Mouse (Mus musculus) inflammation-experienced regulatory T-cells, adult 6 months (primary cell): ENCODE results near the gene Sdhc. TPM values are rescaled to one million over a fixed set of nuclear protein-coding genes. Genes with fewer than 3 reads are reported as not detected.
"Not testable (repeated sequence)": the region's sequence is repeated elsewhere in the genome, so short reads cannot be mapped to it uniquely, and the experiment has no call there.

ENCODE experiments used
- ATAC-seq: one replicate; pipeline ENCODE4 v1.8.0; 2017
- polyA plus RNA-seq, 3 experiments: library from polyadenylated mRNA; unstranded; fragments of 100-300 nt; shearing (Covaris generic); gene quantifications; one replicate each; pipeline ENCODE4 v1.2.1; 2017

Sdhc gene
- polyA plus RNA-seq, 3 experiments from 2014 or later, result 115 to 153 (median 125) TPM

DNA sequence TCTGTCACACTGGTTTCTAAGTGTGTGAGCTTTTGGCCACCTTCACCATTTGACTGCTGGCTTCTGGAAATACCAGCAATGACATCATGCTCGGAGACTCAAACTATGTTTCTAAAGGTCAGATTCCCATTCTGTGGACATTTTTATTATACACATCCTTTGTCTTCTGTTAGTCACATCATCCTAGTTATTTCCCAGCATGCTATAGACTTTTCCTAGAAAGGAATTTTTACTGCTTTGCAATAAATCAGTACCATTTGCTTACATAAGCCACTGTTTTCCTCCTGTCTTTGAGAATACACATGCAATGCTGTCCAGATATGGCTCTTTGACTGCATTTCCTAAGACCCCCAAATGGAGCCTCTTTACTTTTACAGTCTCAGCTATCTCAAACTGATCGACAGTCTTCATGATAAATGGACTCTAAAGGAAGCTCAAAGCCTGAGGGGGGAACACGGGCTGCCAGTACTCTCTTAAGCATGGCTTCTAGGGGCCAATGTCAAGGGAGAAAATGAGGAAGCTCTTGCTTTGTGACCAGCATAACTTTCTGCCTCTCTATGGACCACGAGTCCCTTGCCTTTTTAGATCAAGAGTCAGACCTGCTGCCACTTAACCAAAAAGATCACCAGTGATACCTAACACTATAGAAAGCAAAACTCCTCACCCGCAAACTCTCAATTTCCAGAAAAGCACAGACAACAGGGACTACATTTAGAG, 15.4 kb upstream of the Sdhc start:
- ATAC-seq, result no peak

DNA sequence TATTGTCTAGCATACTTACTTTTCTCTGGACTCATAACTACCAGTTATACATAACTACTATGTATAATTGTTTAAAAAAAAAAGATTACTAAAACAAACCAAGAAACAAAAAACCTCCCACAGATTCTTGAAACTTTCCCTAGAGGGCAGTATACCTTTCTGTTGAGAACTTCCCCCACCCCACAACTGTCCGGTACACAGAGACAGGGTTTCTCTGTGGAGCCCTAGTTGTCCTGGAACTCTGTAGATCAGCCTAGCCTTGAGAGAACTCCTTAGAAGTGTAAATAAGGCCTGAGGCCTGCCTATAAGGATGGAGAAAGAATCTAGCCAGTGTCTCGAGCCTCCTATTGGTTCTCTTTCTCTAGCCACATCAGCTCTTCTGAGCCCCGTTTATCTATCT, 13.9 kb upstream of the Sdhc start:
- no peak for ATAC-seq

DNA sequence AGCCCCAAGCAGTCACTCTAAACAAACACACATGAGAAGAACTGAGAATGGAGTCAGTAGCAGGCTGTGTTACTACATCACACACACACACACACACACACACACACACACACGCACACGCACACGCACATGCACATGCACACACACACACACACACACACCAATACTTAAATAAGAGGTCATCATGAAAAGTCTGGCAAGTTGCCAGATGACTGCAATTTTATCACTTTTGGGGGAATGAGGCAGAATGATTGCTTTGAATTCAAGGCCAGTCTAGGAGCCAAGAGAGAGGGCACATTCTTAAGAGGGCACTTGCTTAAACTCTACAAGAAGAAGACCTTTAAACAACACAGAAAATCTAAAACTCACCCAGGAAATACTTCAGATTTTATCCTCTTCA, 12.1 kb upstream of the Sdhc start:
- ATAC-seq, result no peak

DNA sequence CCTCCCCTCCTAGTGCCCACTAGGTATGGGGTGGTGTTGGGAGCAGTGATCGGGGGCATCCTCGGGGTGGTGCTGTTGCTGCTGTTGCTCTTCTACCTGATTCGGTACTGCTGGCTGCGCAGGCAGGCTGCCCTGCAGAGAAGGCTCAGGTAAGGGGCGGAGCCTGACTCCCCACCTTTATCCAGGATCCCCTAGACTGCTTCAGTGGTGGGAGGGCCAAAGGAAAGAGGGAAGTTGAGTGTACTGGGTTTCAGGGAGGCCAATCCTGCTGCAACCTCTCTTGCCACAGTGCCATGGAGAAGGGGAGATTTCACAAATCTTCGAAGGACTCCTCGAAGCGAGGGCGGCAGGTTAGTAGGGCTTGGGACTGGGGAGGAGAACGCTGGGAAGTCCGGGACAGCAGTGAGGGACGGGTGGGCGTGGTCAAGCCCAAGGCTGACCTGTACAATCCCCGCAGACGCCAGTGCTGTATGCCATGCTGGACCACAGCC, 9.1 kb upstream of the Sdhc start:
- ATAC-seq, result no peak

DNA sequence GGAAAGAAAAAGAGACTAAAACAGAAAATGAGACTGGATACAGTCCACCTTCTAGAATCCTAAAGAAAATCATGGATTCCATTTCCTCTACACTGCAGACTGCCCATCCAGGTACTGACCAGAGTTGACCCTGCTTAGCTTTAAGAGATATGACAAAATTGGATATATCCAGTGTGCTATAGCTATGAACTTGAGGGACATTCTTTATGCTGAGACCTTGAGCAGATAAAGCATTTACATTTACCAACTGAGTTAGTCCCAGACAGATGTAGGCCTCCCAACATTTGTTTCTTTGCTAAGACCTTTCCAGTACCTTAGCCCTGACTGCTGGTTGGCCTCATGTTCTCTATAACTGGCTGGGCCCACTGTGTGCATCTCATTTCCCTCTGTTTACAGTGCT, 7.6 kb upstream of the Sdhc start:
- ATAC-seq, result no peak

DNA sequence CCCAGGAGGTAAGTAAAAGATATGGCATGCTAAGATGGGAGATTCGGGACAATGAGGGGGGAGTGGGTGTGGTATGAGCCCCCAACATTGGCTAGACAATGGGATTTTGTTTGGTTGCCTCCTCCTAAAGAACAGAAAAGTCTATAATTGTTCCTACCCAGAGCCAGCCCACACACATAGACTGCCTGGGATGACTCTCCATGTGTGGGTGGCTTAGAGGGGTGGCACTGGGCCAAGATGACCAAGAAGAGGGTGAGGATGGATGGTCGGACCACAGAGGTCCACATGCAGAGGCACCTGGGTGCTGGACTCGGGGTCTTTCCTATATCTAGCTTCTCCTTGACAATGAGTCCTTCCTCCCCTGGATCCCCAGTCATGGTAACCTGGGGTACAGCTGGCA, 6.2 kb upstream of the Sdhc start:
- no peak for ATAC-seq

GRCm38 (mm10) chr1:171151966-171152365, 1.6 kb upstream of the Sdhc start:
- no peak for ATAC-seq

DNA sequence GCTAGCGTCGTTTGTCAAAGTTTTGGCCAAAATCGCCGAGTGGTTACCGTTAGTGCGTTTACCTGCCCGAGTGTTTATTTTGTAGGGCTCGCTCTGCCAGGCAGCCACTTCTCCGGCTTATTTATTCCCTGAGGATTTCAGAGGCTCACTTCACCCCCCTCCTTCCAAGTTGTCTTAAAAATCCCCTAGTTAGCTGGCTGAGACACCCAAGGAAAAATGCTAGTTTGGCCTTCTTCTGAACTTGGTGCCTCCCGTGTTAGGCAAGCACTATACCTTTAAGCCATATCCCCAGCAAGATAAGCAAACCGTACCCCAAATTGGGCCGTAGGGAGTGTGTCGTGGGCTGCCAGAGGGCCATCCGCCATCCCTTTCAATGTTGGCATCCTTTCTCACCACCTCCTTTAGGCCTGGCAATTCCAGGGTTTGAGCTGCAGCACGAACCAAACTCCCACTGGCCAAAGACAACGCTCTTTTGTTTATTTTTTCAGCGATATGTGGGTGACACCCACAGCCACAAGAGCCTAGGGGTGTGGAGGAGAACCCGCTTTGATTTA, 512 bp upstream of the Sdhc start:
- ATAC-seq, result peak; percentile 36

GRCm38 (mm10) chr1:171142981-171143380, 7.4 kb downstream of the Sdhc start:
- not testable (repeated sequence) for ATAC-seq

DNA sequence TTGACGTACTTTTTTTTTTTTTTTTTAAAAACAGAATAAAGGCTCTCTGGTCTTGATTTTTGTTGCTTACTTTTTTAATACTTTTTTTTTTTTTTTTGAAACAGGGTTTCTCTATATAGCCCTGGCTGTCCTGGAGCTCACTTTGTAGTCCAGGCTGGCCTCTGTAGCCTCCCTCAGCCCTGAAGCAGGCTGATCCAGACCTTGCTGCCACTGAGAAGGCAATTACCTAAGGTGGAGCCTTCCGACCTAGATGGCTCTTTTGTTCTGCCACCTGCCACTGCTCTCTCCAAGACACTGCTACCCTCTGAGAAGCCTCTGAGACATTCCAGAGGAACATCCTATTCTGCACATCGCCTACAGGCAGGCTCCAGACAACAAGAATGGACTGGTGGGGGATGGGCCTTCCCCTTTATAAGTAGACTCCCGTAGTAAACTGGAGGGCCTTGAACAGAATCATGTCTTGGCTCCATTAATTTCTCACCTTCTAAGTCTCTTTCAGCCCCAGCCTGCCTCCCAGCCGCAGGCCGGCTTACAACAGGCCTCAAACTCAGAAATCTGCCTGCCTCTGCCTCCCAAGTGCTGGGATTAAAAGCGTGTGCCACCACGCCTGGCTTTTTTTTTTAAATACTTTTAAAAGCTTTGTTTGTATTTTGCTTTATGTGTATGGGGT, 12.8 kb downstream of the Sdhc start:
- ATAC-seq, result not testable (repeated sequence)

GRCm38 (mm10) chr1:171135600-171135999, 14.8 kb downstream of the Sdhc start:
- no peak for ATAC-seq

DNA sequence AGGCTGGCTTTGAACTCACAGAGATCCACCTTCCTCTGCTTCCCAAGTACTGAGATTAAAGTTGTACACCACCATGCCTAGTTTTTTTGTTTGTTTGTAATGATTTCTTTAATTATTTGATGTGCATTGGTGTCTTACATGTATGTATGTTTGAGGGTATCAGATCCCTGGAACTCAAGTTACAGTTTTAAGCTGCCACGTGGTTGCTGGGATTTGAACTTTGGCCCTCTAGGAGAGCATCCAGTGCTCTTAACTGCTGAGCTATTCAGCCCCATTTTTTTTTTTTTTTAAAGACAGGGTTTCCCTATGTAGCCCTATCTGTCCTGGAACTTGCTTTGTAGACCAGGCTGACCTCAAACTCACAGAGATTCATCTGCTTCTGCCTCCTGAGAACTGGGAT, 19.4 kb downstream of the Sdhc start:
- ATAC-seq, result no peak

GRCm38 (mm10) chr1:171129251-171129650, 21.2 kb downstream of the Sdhc start:
- ATAC-seq, result no peak

DNA sequence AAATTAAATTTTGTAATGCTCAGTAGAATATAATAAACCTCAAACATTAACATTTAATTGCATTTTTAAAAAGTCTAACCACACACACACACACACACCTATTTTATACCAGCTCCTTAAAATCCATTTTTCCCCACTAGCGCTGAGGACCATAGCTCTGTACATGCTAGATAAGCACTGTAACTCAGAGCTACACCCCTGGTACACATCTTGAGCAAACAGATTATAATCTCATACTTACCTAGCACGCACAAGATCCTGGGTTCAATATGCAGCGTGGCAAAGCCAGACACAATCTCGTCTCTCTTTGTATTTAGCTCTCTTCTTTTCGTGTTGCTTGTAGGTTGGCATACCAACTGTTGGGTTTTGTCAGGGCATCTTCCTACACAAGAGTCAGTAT, 26.0 kb downstream of the Sdhc start:
- no peak for ATAC-seq

GRCm38 (mm10) chr1:171122932-171123331, 27.5 kb downstream of the Sdhc start:
- no peak for ATAC-seq

- ATAC-seq, result no peak
Observed at GRCm38 (mm10) chr1:171121839-171122238, 28.6 kb downstream of the Sdhc start.

- no peak for ATAC-seq
Observed at GRCm38 (mm10) chr1:171120893-171121292, 29.5 kb downstream of the Sdhc start.

DNA sequence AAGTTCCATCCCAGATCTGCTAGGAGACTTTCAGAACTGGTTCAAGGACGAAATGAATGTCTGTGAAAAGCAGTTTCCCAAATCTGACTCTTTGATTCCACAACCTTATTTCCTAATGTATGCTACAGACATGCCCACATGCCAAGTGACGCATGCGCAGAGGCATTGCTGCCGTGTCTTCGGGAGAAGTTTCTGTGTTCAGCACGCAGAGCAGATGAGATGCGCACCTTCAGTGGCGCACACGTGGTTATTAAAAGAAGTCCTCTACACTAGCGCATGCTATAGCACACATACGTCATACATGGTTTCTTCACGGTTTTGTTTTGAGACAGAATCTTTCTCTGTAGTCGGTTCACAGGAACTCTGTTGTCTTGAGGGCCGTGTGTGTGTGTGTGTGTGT, 31.0 kb downstream of the Sdhc start:
- no peak for ATAC-seq

- ATAC-seq, result no peak
Observed at GRCm38 (mm10) chr1:171118996-171119395, 31.4 kb downstream of the Sdhc start.

DNA sequence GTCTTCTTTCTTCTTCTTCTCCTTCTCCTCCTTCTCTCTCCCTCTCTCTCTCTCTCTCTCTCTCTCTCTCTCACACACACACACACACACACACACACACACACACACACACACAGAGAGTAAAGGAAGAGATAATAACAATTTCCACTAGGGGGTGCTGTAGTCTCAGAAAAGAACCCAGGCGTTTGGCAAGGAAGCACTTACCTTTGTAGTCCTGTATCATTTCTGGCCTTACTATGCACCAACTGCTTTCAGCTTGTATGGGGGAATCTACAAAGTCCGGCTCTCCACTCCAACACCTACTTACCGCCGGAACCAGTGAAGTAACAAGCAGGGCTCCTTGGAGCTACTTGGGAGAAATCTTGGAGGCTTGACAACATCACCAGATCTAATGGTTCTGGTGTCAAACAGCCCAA, 32.1 kb downstream of the Sdhc start:
- peak; percentile 50 for ATAC-seq

DNA sequence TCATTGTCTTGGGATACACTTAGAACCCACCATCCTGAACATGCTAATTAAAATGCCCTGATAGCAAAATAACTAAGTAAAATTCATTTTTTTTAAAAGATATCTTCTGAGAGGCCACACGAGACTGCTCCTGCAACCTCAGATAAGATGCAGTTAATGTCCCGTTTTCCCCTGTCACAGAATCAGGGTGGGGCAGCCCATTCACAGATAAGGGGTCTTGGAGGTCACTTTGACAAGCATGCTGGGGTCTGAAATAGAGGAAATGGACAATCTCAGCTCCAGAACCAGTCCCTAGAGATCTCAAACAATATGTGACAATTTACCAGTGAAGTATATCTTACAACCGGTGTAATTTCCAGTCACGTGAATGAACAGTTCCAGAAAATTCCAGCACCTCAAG, 34.1 kb downstream of the Sdhc start:
- ATAC-seq, result no peak

DNA sequence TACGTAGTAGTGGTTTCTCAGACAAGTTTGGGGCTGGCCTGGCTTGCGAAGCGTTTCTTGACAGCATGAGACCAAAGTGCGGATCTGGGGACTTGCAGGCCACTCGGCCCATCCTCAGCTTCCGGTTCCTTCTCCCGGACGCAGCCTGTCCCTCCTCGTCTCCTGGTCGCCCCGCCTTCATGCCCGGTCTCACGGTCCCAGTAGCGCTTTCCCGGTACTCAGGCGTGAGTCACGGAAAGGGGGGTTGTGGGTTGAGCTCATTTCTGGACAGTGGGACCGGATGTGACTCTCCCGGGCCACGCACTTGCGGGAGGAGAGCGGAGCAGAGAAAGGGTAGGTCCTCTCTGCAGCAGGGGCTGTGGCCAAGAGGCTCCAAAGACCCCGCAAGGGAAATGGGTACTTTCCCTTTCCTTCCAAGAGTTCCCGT, 36.5 kb downstream of the Sdhc start, which contains the start of gene Cfap126:
Gene Cfap126 (plus strand): TSS at position 46 of the 427 bp plus-strand sequence.
- peak; percentile 38 for ATAC-seq

DNA sequence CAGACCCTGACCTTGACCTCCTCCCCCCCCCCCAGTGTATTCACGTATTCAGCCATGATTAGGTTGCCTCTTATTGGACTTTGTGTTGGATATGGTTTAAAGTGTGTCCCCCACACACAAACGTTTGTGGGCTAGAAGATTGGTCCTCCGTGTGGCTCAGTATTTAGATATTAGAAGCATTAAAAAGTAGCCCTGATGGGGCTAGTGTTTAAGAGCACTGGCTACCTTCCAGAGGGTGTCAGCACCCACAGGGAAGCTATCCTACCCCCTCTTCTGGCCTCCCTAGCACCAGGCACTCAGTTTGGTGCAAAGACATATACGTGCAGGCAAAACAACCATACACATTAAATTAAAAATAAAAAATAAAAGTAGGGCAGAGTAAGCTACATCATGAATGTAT, 37.4 kb downstream of the Sdhc start:
- no peak for ATAC-seq
